Mouse (Mus musculus) monocyte, adult 2 months (primary cell): ENCODE data around the gene Gm11096.

Source experiments
- DNase-seq, 2 experiments: peaks; one replicate each; pipeline ENCODE4 v3.0.0; 2022; ENCODE audit warnings: low spot score in 2 of 2, low read depth in 1 of 2

The Gm11096 gene

DNA sequence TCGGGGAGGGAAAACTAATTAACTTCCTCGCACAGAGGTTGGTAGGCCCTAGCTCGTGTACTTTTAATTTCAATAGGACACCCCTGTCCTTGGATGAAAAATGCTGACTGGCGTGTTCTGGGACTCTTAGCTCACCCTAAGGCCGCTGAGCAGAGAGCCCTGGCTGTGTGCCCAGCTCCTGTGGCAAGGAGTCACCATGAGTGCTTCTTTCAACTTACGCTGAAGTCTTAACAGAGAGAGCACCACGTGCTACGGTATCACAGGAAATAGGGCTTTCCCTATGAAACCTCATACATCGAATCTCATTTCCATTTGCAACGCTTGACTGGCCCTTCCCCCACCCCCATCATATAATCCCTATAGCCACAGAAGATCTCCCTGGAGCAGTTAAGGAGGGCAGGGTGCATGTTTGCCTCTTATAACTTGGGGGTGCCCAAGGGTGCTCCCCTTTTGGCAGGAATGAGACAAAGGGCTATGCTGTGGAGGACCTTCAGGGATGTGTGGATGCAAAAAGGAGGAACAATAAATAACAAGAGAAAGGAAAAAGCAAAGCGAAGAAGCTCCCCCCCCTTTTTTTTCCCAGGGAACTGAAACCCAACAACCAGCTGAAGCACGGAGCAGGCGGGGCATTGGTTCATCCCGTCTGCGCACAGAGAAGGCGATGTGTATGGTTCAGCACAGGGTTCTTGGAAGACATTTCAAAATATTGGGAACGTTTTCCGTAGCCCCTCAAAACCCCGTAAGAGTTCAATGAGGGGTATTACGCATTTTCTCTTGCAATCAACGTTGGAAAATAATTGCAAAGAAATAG lies 39.0 kb downstream of the Gm11096 start:
- DNase-seq = peak in 1 of 2 experiments; percentile 35

DNA sequence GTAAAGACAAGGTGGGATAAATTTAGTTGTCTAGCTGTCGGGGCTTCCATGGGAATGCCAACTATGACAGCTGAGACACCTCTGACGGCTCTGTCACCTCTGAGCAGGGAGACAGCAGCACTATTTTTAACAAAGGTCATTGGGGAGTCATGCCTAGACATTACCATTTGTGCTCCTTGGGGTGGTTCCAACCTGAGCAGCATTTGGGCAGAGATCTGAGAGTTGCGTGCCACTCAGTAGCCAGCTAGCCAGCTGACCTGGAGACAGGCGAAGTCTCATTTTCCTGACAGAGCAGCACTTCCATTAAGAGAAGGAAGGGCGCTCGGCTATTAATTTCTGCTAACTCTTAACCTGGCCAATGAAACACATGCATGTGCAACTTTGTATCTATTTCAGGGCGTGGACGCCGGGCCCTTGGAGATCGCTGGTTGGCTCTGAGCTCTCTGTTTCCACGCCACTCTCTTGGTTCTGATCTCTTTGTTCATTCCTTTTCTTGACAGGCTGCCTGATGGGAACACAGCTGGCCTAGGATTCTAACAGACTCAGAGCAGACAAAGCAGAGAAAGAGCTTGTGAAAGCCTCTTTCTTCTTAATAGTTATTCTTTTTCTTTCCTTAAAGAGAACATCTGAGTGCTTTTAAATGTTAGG lies 40.4 kb downstream of the Gm11096 start:
- DNase-seq = no peak

GRCm38 (mm10) chr17:81486388-81486787 lies 44.8 kb downstream of the Gm11096 start:
- DNase-seq = no peak
